Mouse (Mus musculus) C2C12 (cell line): ENCODE data around the gene Cyyr1.

Experiments used
- CTCF ChIP-seq: IDR thresholded peaks from one replicate; pipeline ENCODE4 v1.5.1; 2011; ENCODE audit not compliant: control insufficient read depth, insufficient read depth, insufficient read length
- FOSL1 ChIP-seq: IDR thresholded peaks from one replicate; pipeline ENCODE4 v1.8.0; 2011; ENCODE audit warnings: mild to moderate bottlenecking, low read length; ENCODE audit not compliant: poor library complexity, insufficient read depth, severe bottlenecking
- MAX ChIP-seq: IDR thresholded peaks from one replicate; pipeline ENCODE4 v1.6.1; 2011; ENCODE audit warnings: mild to moderate bottlenecking, control low read depth
- MYOG ChIP-seq: IDR thresholded peaks from one replicate; pipeline ENCODE4 v1.6.1; 2011; ENCODE audit not compliant: control insufficient read depth, insufficient read length; ENCODE audit errors: extremely low read depth
- USF1 ChIP-seq: IDR thresholded peaks from one replicate; pipeline ENCODE4 v1.6.1; 2011; ENCODE audit warnings: low read depth, mild to moderate bottlenecking, control low read depth, moderate library complexity

GRCm38 (mm10) chr16:85546519-85546918, 6.7 kb downstream of the Cyyr1 start:
- TF ChIP-seq FOSL1, result no peak
- TF ChIP-seq CTCF, result no peak
- no peak for TF ChIP-seq USF1
- no peak for TF ChIP-seq MAX
- TF ChIP-seq MYOG, result no peak
